Mouse (Mus musculus) layer of hippocampus, postnatal 14 days (tissue): Measurements from ENCODE around the gene C2cd4a. TPM values are rescaled to one million over a fixed set of nuclear protein-coding genes. Genes with fewer than 3 reads are reported as not detected.

Source experiments
- DNase-seq, 2 experiments: peaks; one replicate each; pipeline ENCODE4 v3.0.0; 2021 to 2022; ENCODE audit warnings: low spot score in 2 of 2, mixed read lengths in 1 of 2
- long read RNA-seq, 2 experiments: library from polyadenylated mRNA; stranded (forward); transcript quantifications; one replicate each; pipeline ENCODE4 v2.0.0; 2021
- total RNA-seq, 2 experiments: library from RNA; stranded (reverse); gene quantifications; 2 replicates each; pipeline ENCODE4 v1.2.3; 2021

Gene C2cd4a
- 1 to 10 TPM in 1 of 2 experiments, under 1 TPM in 1; 0.81 to 1.5 TPM for total RNA-seq
- long read RNA-seq, experiment 1, partial matches to known transcripts, result 1 of 1 reads
- long read RNA-seq, experiment 1, other reads (novel, unspliced or antisense), result 0 of 1 reads
- long read RNA-seq, experiment 2, result 0 reads

- DNase-seq, result no peak
These were observed at the start of gene C2cd4a for GRCm38 (mm10) chr9:67832046-67832605. Gene C2cd4a (minus strand): TSS chr9:67832330.

- DNase-seq, result no peak
These were observed 46.2 kb upstream of the C2cd4a start for GRCm38 (mm10) chr9:67878197-67878769.

GRCm38 (mm10) chr9:67877081-67877718 lies 45.1 kb upstream of the C2cd4a start:
- no peak for DNase-seq

- DNase-seq, result peak in 1 of 2 experiments; percentile 47
These were observed 43.2 kb upstream of the C2cd4a start for GRCm38 (mm10) chr9:67875337-67875736.

GRCm38 (mm10) chr9:67874522-67875222 lies 42.5 kb upstream of the C2cd4a start:
- DNase-seq, result no peak

- peak in 1 of 2 experiments; percentile 39 for DNase-seq
These were observed 37.7 kb upstream of the C2cd4a start for GRCm38 (mm10) chr9:67869691-67870450.

- DNase-seq, result no peak
These were observed 35.3 kb upstream of the C2cd4a start for GRCm38 (mm10) chr9:67867411-67867810.

GRCm38 (mm10) chr9:67865411-67865810 lies 33.3 kb upstream of the C2cd4a start:
- no peak for DNase-seq

- DNase-seq, result no peak
These were observed 31.9 kb upstream of the C2cd4a start for GRCm38 (mm10) chr9:67864011-67864410.

- no peak for DNase-seq
These were observed 31.2 kb upstream of the C2cd4a start for GRCm38 (mm10) chr9:67863332-67863731.

GRCm38 (mm10) chr9:67860273-67860672 lies 28.1 kb upstream of the C2cd4a start:
- DNase-seq, result no peak

- DNase-seq, result no peak
These were observed 19.0 kb upstream of the C2cd4a start for GRCm38 (mm10) chr9:67851150-67851549.

GRCm38 (mm10) chr9:67849846-67850245 lies 17.7 kb upstream of the C2cd4a start:
- DNase-seq, result no peak

- DNase-seq, result no peak
These were observed 17.3 kb upstream of the C2cd4a start for GRCm38 (mm10) chr9:67849397-67849796.

GRCm38 (mm10) chr9:67847606-67848005 lies 15.5 kb upstream of the C2cd4a start:
- DNase-seq, result no peak

- DNase-seq, result no peak
These were observed 14.0 kb upstream of the C2cd4a start for GRCm38 (mm10) chr9:67846089-67846488.

GRCm38 (mm10) chr9:67845648-67846047 lies 13.5 kb upstream of the C2cd4a start:
- DNase-seq, result no peak

- no peak for DNase-seq
These were observed 12.9 kb upstream of the C2cd4a start for GRCm38 (mm10) chr9:67845012-67845411.

GRCm38 (mm10) chr9:67842797-67843196 lies 10.7 kb upstream of the C2cd4a start:
- no peak for DNase-seq

- DNase-seq, result peak; percentile 80 to 82
These were observed 8.1 kb upstream of the C2cd4a start, which contains the start of gene Vps13c for GRCm38 (mm10) chr9:67839981-67840859. Gene Vps13c (plus strand): TSS chr9:67840396.
